Mouse (Mus musculus) hindbrain, embryonic 15.5 days (tissue): ENCODE measurements around the gene Chek2. TPM values are rescaled to one million over a fixed set of nuclear protein-coding genes. Genes with fewer than 3 reads are reported as not detected.

Experiments
- ATAC-seq: fragments of 200-750 bp; cut with Nextera tagmentation; 2 replicates; pipeline ENCODE4 v1.8.0; 2017; ENCODE audit warnings: low read depth, moderate number of reproducible peaks, moderate TSS enrichment; ENCODE audit not compliant: low FRiP score
- H3K27ac ChIP-seq: fragments of 300-500 bp; sonication (generic); replicated peaks from 2 replicates; pipeline ENCODE4 v1.5.1; 2015; ENCODE audit warnings: mild to moderate bottlenecking, inconsistent platforms
- H3K27me3 ChIP-seq: fragments of 300-500 bp; sonication (generic); 2 replicates; pipeline ENCODE4 v1.6.1; 2015; ENCODE audit warnings: control low read depth, inconsistent platforms
- H3K36me3 ChIP-seq: fragments of 300-500 bp; sonication (generic); 2 replicates; pipeline ENCODE4 v1.6.1; 2015; ENCODE audit warnings: control low read depth, inconsistent platforms
- H3K4me1 ChIP-seq: fragments of 300-500 bp; sonication (generic); replicated peaks from 2 replicates; pipeline ENCODE4 v1.6.1; 2015; ENCODE audit warnings: control low read depth, inconsistent platforms
- H3K4me2 ChIP-seq: fragments of 300-500 bp; sonication (generic); 2 replicates; pipeline ENCODE4 v1.6.1; 2015; ENCODE audit warnings: moderate library complexity, mild to moderate bottlenecking, inconsistent platforms
- H3K4me3 ChIP-seq: fragments of 300-500 bp; sonication (generic); 2 replicates; pipeline ENCODE4 v1.5.1; 2015; ENCODE audit warnings: mild to moderate bottlenecking, inconsistent platforms
- H3K9ac ChIP-seq: fragments of 300-500 bp; sonication (generic); 2 replicates; pipeline ENCODE4 v1.6.1; 2015; ENCODE audit warnings: inconsistent platforms
- H3K9me3 ChIP-seq: fragments of 300-500 bp; sonication (generic); 2 replicates; pipeline ENCODE4 v1.6.1; 2016; ENCODE audit warnings: control low read depth, inconsistent platforms
- WGBS: fragments of 180-500 bp; shearing (Covaris S2); methylation state at CpG from one replicate; pipeline ENCODE4 v1.1.7; 2015; 5-methylcytosine and 5-hydroxymethylcytosine counted together
- polyA plus RNA-seq: library from polyadenylated mRNA; unstranded; fragments of >200 nt; fragmentation: Nextera tagmentation; extraction: Ambion mirVana; gene quantifications from 2 replicates; pipeline ENCODE4 v1.2.1, GENCODE M21; 2015

Gene Chek2
- polyA plus RNA-seq, 1 experiment from 2014 or later: 8.3 TPM

DNA sequence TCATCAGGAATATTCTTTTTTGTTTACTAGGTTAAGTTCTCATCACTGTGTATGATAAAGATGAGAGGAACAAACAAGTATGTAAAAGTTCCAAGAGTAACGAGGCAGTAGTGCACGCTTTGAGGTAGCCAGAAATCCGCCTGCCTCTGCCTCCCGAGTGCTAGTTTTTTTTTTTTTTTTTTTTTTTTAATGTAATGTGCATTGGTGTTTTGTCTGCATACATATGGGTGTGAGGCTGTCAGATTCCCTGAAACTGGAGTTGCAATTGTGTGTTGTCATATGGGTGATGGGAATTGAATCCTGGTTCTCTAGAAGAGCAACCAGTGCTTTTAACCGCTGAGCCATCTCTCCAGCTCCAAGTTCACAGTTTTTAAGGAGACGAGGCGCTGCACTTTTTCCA lies 39.3 kb downstream of the Chek2 start:
- WGBS: 61% methylated on average over 7 of the region's 7 CpGs
- ATAC-seq: no peak; the same call in 1 of the 2 replicates

DNA sequence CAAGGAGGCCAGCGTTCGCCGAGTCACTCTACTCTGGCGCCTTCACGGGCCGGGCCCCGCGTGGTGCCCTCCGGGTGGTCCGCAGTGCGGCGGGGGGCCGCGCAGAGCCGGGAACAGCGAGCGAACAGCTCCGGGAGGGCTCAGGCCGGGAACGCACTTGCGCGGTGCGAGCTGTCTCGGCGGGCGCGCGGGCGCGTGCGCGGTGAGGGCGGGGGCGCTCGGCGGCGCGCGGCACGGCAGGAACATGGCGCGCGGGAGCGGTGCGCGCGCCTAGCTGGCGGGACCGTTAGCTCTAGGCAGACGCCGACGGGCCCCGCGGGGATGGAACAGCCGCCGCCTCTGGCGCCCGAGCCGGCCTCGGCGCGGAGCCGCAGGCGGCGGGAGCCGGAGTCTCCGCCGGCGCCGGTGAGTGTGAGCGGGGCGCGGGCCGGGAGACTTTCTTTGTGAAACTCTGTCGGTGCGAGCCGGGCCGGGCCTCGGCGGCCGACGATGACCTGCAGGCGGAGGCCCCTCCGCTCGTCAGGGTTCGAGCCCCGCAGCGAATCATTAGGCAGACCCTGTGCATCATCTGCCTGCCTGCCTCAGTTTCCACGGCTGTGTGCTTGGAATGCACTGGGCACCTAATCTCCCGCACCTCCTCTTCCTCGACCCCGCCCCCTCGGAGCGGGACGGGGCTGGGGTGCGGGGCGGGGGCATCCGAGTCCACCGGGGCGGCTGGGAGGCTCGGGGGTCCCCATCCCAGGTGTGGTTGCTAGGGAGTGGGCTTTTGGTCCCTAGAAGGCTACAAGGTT lies 40.0 kb downstream of the Chek2 start, which contains the start of gene Ttc28:
Gene Ttc28, plus strand, starts transcription at position 220 of the 791 bp plus-strand sequence.
- H3K4me3 ChIP-seq: peak within 1 kb of the TSS; percentile 85
- no peaks in the 10 kb centered on the region for H3K9me3 ChIP-seq
- peak within 1 kb of the TSS; percentile 83 for H3K4me2 ChIP-seq
- peak; percentile 91 for ATAC-seq
- WGBS: under 1% methylated on average over 80 of the region's 101 CpGs
- H3K27ac ChIP-seq: peak within 1 kb of the TSS; percentile 88
- peaks cover 14% of the 10 kb centered on the region for H3K4me1 ChIP-seq
- no peaks in the 10 kb centered on the region for H3K36me3 ChIP-seq
- peak within 1 kb of the TSS; percentile 89 for H3K9ac ChIP-seq
- H3K27me3 ChIP-seq: no peaks in the 10 kb centered on the region

More for the DNA sequence above, 39.3 kb downstream of the Chek2 start:
- H3K4me2 ChIP-seq: peak overlapping the region; percentile 83
- H3K27me3 ChIP-seq: no peaks in the 10 kb centered on the region
- peaks cover 14% of the 10 kb centered on the region for H3K4me1 ChIP-seq
- H3K9ac ChIP-seq: peak overlapping the region; percentile 89
- peak overlapping the region; percentile 88 for H3K27ac ChIP-seq
- H3K36me3 ChIP-seq: no peaks in the 10 kb centered on the region
- H3K9me3 ChIP-seq: no peaks in the 10 kb centered on the region
- H3K4me3 ChIP-seq: peak overlapping the region; percentile 85

DNA sequence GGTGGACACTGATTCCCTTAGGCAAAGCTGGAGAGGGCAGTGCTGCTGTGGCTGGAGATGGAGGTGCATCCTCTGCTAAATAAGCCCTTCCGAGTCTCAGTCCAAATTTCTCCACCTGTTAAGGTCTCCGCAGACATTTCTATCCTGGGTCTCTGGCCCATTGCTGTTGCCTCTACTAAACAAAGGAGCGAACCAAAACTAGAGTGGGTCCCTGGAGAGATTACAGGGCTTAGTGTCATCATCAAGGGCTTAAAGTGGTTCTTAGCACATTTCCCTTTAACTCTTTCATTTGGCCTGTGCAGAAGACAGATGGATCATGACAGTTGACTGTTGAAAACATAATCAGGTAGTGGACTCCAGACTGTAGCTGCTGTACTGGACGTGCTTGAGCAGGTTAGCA lies 48.8 kb downstream of the Chek2 start:
- H3K4me2 ChIP-seq: no peak overlapping the region
- no peaks in the 10 kb centered on the region for H3K27me3 ChIP-seq
- H3K4me1 ChIP-seq: no peaks in the 10 kb centered on the region
- H3K27ac ChIP-seq: no peak overlapping the region
- H3K9me3 ChIP-seq: no peaks in the 10 kb centered on the region
- H3K4me3 ChIP-seq: no peak overlapping the region
- WGBS: 86% methylated on average over 4 of the region's 4 CpGs
- ATAC-seq: no peak
- peaks cover 8% of the 10 kb centered on the region for H3K36me3 ChIP-seq
- no peak overlapping the region for H3K9ac ChIP-seq

DNA sequence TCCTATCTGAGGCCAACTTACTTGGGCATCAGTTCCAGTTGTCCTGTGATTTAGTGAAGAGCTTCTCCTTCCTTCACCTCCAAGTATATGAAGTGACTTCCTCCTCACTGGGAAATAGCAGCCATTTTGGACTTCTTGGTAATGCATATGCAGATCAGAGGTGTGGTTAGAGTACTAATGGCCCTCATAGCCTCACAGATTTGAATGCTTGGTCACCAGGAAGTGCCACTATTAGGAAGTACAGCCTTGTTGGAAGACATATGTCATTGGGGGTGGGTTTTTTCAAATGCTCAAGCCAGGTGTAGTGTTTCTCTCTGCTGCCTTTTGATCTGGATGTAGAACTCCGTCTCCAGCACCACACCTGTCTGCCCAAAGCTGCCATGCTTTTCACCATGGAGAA lies 50.2 kb downstream of the Chek2 start:
- ATAC-seq: no peak
- no peak overlapping the region for H3K27ac ChIP-seq
- WGBS: 88% methylated on average over 1 of the region's 1 CpGs
- H3K4me1 ChIP-seq: no peaks in the 10 kb centered on the region
- H3K36me3 ChIP-seq: peaks cover 22% of the 10 kb centered on the region
- H3K9me3 ChIP-seq: no peaks in the 10 kb centered on the region
- H3K4me3 ChIP-seq: no peak overlapping the region
- no peak overlapping the region for H3K9ac ChIP-seq
- no peaks in the 10 kb centered on the region for H3K27me3 ChIP-seq
- H3K4me2 ChIP-seq: no peak overlapping the region

DNA sequence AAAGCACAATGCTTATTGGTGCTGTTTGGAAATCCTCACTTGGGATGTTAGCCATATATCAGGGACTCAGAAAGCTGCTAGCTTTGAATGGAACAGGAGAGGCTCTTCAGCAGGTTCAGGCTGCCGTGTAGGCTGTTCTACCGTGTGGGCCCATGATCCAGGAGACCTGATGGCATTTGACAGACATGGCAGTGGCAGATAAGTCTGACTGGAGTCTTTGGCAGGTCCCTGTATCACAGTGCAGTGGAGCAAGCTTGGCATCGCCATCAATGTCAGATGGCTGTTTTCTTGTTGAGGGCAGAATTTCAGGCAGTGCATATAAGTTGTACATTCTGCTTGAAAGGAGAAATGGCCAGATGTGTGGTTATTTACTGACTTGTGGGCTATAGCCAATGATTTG lies 50.8 kb downstream of the Chek2 start:
- no peaks in the 10 kb centered on the region for H3K4me1 ChIP-seq
- ATAC-seq: no peak
- no peak overlapping the region for H3K27ac ChIP-seq
- 96% methylated on average over 3 of the region's 3 CpGs for WGBS
- no peak overlapping the region for H3K9ac ChIP-seq
- H3K4me3 ChIP-seq: no peak overlapping the region
- H3K4me2 ChIP-seq: no peak overlapping the region
- no peaks in the 10 kb centered on the region for H3K9me3 ChIP-seq
- no peaks in the 10 kb centered on the region for H3K27me3 ChIP-seq
- peaks cover 24% of the 10 kb centered on the region for H3K36me3 ChIP-seq

DNA sequence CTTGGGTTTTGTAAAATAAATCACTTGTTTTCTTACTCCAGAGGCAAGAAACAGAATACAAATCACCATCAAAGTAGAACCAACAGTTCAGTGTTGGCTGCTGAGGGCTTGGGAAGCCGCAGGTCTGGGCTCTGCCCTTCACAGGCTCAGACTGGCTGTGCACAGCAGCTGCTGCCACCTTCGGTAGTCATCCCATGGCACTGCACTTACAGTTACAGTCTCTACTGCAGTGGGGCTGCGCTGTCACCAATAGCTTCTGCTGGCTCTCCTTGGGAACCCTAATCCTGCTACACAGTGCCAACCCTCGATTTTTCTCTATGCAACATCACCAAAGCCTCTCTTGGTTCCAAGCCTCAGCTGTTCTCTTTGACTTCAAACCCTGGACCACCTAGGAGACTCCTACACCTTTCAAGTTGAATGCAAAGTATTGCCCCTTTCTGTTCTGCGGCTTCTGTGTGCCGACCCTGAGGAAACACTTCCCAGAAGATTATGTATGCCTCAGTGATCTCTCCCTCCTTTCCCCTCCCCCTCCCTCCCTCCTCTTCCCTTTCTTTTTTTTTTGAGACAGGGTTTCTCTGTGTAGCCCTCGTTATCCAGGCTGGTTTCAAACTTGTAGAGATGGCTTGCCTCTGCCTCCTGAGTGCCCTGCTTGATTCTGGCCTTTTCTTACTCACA lies 57.5 kb downstream of the Chek2 start:
- no peaks in the 10 kb centered on the region for H3K27me3 ChIP-seq
- no peak overlapping the region for H3K4me2 ChIP-seq
- no peaks in the 10 kb centered on the region for H3K9me3 ChIP-seq
- peaks cover 24% of the 10 kb centered on the region for H3K36me3 ChIP-seq
- H3K27ac ChIP-seq: 0 out of 2 replicates have a peak overlapping the region, but pooled peaks have one; percentile 45
- WGBS: 25% methylated on average over 7 of the region's 7 CpGs
- H3K4me1 ChIP-seq: peaks cover 8% of the 10 kb centered on the region
- ATAC-seq: no peak
- no peak overlapping the region for H3K4me3 ChIP-seq
- H3K9ac ChIP-seq: no peak overlapping the region

DNA sequence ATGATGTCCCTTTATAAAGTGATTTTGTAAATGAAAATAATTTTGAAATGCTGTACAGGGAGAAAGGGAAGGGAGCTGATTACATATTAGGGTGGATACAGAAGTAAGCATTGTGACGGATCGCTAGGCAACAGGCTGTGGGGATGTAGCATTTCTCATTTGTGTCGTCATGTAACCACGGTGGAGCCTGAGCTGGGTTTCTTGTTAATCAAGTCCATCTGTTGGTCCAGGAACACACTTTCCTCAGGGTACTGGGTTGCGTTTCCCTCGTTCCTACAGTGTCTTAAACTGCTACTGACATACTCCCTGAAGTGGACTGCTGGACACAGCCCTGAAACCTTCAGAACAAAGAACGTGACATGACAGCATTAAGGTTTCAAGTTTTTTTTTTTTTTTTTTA lies 58.4 kb downstream of the Chek2 start:
- Histone ChIP-seq H3K4me2 (no peak overlapping the region), H3K27me3 (no peaks in the 10 kb centered on the region), H3K9ac (no peak overlapping the region), H3K27ac (no peak overlapping the region), H3K4me3 (no peak overlapping the region), H3K36me3 (peaks cover 20% of the 10 kb centered on the region), H3K4me1 (peaks cover 8% of the 10 kb centered on the region), H3K9me3 (no peaks in the 10 kb centered on the region)
- no peak for ATAC-seq
- WGBS: 44% methylated on average over 7 of the region's 7 CpGs

DNA sequence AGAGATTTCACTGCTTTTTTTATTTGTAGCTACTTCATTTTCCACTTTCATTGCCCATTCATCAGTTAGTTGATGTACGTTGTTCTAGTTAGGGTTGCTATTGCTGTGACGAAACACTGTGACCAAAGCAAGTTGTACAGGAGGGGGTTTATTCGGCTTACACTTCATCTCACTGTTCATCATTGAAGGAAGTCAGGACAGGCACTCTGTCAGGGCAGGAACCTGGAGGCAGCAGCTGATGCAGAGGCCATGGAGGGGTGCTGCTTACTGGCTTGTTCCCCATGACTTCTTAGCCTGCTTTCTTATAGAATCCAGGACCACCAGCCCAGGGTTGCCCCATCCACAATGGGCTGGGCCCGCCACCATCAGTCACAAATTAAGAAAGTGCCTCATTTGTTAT lies 59.0 kb downstream of the Chek2 start:
- Histone ChIP-seq H3K27ac (no peak overlapping the region), H3K9me3 (no peaks in the 10 kb centered on the region), H3K36me3 (peaks cover 14% of the 10 kb centered on the region), H3K4me2 (no peak overlapping the region), H3K4me1 (peaks cover 8% of the 10 kb centered on the region), H3K4me3 (no peak overlapping the region), H3K27me3 (no peaks in the 10 kb centered on the region), H3K9ac (no peak overlapping the region)
- WGBS: 89% methylated on average over 4 of the region's 4 CpGs
- ATAC-seq: no peak

DNA sequence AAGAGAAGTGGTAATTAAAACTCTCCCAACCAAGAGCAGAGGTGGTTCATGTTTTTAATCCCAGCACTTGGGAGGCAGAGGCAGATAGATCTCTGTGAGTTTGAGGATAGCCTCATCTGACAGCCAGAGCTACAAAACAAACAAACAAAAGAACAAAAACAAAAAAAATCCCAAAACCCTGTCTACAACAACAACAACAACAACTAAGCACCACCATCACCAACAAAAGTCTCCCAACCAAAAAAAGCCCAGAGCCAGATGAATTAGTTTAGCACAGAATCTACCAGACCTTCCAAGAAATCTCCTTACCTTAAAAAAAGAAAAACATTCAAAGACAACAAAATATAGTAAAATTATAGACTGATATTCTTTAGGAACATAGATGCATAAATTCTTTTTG lies 60.6 kb downstream of the Chek2 start:
- no peaks in the 10 kb centered on the region for H3K27me3 ChIP-seq
- H3K4me2 ChIP-seq: no peak overlapping the region
- H3K36me3 ChIP-seq: peaks cover 3% of the 10 kb centered on the region; the same call in 1 of the 2 replicates
- no peak overlapping the region for H3K9ac ChIP-seq
- H3K27ac ChIP-seq: no peak overlapping the region
- H3K4me3 ChIP-seq: no peak overlapping the region
- ATAC-seq: no peak
- no peaks in the 10 kb centered on the region for H3K9me3 ChIP-seq
- H3K4me1 ChIP-seq: peaks cover 8% of the 10 kb centered on the region

DNA sequence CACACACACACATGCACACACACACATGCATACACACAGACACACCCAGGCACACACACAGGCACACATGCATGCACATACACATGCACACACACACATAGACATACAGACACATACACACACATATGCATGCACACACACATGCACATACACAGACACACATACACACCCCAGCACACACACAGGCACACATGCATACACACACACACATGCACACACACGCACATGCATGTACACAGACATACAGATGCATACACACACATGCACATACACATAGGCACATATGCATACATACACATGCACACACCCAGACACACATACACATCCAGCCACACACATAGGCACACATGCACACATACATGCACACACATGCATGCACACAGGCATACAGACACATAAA lies 66.9 kb downstream of the Chek2 start:
- ATAC-seq: no peak
- Histone ChIP-seq H3K9me3 (0 out of 2 replicates have a peak, but pooled peaks cover 3% of the 10 kb centered on the region), H3K4me2 (no peak overlapping the region), H3K27ac (no peak overlapping the region), H3K36me3 (peaks cover 9% of the 10 kb centered on the region; the same call in 1 of the 2 replicates), H3K27me3 (no peaks in the 10 kb centered on the region), H3K9ac (no peak overlapping the region), H3K4me3 (no peak overlapping the region), H3K4me1 (no peaks in the 10 kb centered on the region)
- 97% methylated on average over 1 of the region's 1 CpGs for WGBS

DNA sequence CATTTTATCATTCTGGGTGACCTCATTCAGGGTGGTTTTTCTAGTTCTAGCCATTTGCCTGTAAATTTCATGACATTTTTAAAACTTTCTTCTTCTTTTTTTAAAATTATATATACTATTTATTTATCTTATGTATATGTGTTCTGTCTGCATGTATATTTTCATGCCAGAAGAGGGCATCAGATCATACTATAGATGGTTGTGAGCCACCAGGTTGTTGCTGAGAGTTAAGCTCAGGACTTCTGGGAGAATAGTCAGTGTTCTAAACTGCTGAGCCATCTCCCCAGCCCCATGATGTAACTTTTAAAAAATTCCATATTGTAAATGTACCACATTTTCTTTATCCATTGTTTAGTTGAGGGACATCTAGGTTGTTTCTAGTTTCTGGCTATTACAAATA lies 69.1 kb downstream of the Chek2 start:
- Histone ChIP-seq H3K4me2 (no peak overlapping the region), H3K27ac (no peak overlapping the region), H3K4me3 (no peak overlapping the region), H3K36me3 (peaks cover 9% of the 10 kb centered on the region; the same call in 1 of the 2 replicates), H3K9me3 (0 out of 2 replicates have a peak, but pooled peaks cover 3% of the 10 kb centered on the region), H3K4me1 (no peaks in the 10 kb centered on the region), H3K9ac (no peak overlapping the region), H3K27me3 (no peaks in the 10 kb centered on the region)
- no peak for ATAC-seq

DNA sequence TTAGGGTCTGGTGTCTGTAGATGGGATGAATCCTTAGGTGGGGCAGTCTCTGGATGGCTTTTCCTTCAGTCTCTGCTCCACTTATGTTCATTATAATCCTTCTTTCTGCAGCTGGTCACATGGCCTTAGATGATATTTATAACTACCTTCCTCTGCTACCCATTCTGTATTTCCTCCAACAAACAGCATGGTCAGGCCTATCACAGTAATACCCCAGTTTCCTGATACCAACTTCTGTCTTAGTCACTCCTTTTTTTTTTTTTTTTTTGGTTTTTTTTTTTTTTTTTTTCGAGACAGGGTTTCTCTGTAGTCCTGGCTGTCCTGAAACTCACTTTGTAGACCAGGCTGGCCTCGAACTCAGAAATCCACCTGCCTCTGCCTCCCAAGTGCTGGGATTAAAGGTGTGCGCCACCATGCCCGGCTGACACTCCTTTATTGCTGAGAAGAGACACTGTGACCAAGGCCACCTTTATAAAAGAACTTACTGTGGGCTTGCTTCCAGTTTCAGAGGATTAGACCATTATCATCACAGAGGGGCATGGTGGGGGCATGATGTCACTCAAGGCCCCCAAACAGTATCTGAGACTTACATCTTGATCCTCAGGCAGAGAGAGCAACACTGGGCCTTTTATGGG lies 70.3 kb downstream of the Chek2 start:
- Histone ChIP-seq H3K27me3 (no peaks in the 10 kb centered on the region), H3K4me1 (no peaks in the 10 kb centered on the region), H3K4me2 (no peak overlapping the region), H3K9ac (no peak overlapping the region), H3K4me3 (no peak overlapping the region), H3K27ac (no peak overlapping the region), H3K36me3 (peaks cover 9% of the 10 kb centered on the region; the same call in 1 of the 2 replicates), H3K9me3 (0 out of 2 replicates have a peak, but pooled peaks cover 3% of the 10 kb centered on the region)
- ATAC-seq: no peak
- WGBS: 93% methylated on average over 4 of the region's 4 CpGs
